Mouse (Mus musculus) hindbrain, embryonic 12.5 days (tissue): ENCODE results near the gene Irx3. TPM values are rescaled to one million over a fixed set of nuclear protein-coding genes. Genes with fewer than 3 reads are reported as not detected.

Experiments used
- ATAC-seq: fragments of 200-750 bp; cut with Nextera tagmentation; 2 replicates; pipeline ENCODE4 v1.8.0; 2017; ENCODE audit warnings: moderate TSS enrichment; ENCODE audit not compliant: low FRiP score
- H3K27ac ChIP-seq: fragments of 300-500 bp; sonication (generic); 2 replicates; pipeline ENCODE4 v1.5.1; 2016; ENCODE audit warnings: mild to moderate bottlenecking
- H3K27me3 ChIP-seq: fragments of 300-500 bp; sonication (generic); 2 replicates; pipeline ENCODE4 v1.6.1; 2016; ENCODE audit warnings: mild to moderate bottlenecking
- H3K36me3 ChIP-seq: fragments of 300-500 bp; sonication (generic); 2 replicates; pipeline ENCODE4 v1.6.1; 2016; ENCODE audit warnings: mild to moderate bottlenecking
- H3K4me1 ChIP-seq: fragments of 300-500 bp; sonication (generic); 2 replicates; pipeline ENCODE4 v1.6.1; 2016
- H3K4me2 ChIP-seq: fragments of 300-500 bp; sonication (generic); replicated peaks from 2 replicates; pipeline ENCODE4 v1.6.1; 2016; ENCODE audit warnings: mild to moderate bottlenecking
- H3K4me3 ChIP-seq: fragments of 300-500 bp; sonication (generic); 2 replicates; pipeline ENCODE4 v1.5.1; 2016; ENCODE audit warnings: mild to moderate bottlenecking
- H3K9ac ChIP-seq: fragments of 300-500 bp; sonication (generic); 2 replicates; pipeline ENCODE4 v1.6.1; 2016; ENCODE audit warnings: mild to moderate bottlenecking, moderate library complexity
- H3K9me3 ChIP-seq: fragments of 300-500 bp; sonication (generic); replicated peaks from 2 replicates; pipeline ENCODE4 v1.6.1; 2016; ENCODE audit warnings: mild to moderate bottlenecking
- WGBS: fragments of 180-500 bp; shearing (Covaris S2); methylation state at CpG from one replicate; pipeline ENCODE4 v1.1.7; 2016; 5-methylcytosine and 5-hydroxymethylcytosine counted together
- polyA plus RNA-seq: library from polyadenylated mRNA; unstranded; fragments of >200 nt; fragmentation: Nextera tagmentation; extraction: Ambion mirVana; gene quantifications from 2 replicates; pipeline ENCODE4 v1.2.1, GENCODE M21; 2016

The Irx3 gene
- polyA plus RNA-seq, 1 experiment from 2014 or later: 56.7 TPM

DNA sequence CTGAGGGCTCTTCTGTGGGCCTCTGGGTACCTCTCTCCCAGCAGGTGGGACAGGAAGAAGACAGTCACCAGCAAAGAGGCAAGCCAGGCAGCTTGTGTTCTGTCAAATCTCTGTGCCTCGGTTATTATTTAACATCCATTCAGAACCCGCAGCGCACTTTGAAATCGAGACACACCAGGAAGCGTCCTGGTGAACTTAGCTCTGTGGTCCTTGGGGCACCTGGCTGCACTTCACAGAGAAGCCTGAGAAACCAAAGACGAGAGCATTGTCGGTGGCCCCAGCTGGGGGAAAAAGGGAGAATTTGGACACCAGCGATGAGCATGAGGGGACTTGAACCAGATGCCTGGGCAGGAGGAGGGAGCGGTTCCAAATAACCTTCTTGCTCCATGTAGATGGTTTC is 46.8 kb downstream of the Irx3 start:
- Histone ChIP-seq H3K4me1 (no peaks in the 10 kb centered on the region), H3K27ac (no peak overlapping the region), H3K9me3 (0 out of 2 replicates have a peak, but pooled peaks cover 5% of the 10 kb centered on the region), H3K4me3 (no peak overlapping the region), H3K4me2 (no peak overlapping the region), H3K27me3 (no peaks in the 10 kb centered on the region), H3K36me3 (no peaks in the 10 kb centered on the region), H3K9ac (no peak overlapping the region)
- ATAC-seq: no peak
- 79% methylated on average over 9 of the region's 9 CpGs for WGBS

DNA sequence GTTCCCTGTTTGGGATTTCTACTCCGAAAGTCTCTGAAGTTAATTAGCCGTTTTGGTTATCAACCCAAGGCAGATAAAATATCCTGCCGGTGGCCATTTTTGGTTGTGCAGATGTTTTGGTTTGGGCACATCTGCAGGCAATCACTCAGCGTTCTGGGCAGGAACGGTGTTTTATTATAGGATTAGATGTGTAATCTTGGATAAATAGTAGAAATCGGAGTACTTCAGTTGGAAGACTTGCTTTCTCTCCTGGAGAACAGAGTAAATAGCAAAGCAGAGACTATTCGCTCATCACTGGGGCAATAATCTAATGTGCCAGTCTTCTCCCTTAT is 51.1 kb downstream of the Irx3 start:
- ATAC-seq: no peak
- Histone ChIP-seq H3K36me3 (no peaks in the 10 kb centered on the region), H3K4me1 (peaks cover 13% of the 10 kb centered on the region), H3K9me3 (0 out of 2 replicates have a peak, but pooled peaks cover 5% of the 10 kb centered on the region), H3K4me2 (no peak overlapping the region), H3K27ac (no peak overlapping the region), H3K9ac (no peak overlapping the region), H3K27me3 (no peaks in the 10 kb centered on the region), H3K4me3 (no peak overlapping the region)
- WGBS: 84% methylated on average over 7 of the region's 7 CpGs

DNA sequence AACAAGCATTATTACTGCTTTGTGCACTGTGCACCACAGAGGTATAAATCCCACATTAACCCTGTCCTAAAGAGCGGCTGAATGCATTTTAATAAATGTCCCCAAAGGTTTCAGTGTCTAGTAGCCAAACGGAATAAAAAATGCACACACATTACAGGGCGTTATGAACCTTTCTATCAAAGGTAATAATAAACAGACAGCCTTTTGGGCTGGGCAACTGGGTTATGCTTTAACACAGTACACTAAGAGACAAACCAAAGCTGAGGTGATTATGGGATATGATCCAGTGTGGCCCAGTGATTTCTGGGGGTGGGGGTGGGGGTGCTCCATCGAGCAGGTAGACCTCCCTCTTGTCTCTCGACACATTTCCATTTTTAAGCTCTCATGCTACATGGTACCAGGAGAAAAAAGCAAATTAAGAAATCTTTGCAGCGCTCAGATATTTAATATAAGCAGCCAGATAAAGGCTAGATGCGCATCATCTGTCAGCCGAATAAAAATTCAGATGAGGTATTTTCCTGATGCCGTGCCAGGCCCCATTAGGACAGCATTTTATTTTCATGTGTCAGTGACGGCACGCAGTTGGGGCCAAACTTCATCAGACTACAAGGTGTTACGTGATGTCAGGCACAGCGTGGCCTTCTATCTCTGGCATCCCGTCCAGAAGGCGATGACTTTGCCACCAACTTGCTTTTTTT is 51.6 kb downstream of the Irx3 start:
- Histone ChIP-seq H3K4me3 (no peak overlapping the region), H3K4me2 (no peak overlapping the region), H3K9me3 (0 out of 2 replicates have a peak, but pooled peaks cover 5% of the 10 kb centered on the region), H3K9ac (no peak overlapping the region), H3K27ac (no peak overlapping the region), H3K27me3 (no peaks in the 10 kb centered on the region), H3K4me1 (peaks cover 14% of the 10 kb centered on the region), H3K36me3 (no peaks in the 10 kb centered on the region)
- 85% methylated on average over 15 of the region's 15 CpGs for WGBS
- no peak for ATAC-seq

DNA sequence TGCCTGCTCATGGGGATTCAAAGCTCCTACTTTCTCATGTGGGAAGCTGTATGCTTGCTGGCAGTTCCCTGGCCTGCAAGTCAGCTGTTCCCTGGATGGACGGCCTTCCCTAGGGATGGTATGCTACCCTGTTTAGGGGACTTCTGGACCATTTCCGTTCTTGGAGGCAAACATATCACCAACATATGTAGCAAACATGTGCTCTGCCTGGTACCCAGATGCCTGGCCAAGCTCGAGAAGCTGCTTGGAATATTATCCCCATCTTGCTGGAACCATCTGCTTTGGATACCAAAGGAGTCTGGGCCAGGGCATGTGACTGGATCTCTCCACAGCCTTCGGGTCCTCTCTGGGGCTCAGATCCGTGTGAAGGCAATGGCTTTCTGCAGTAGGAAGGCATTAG is 52.5 kb downstream of the Irx3 start:
- H3K4me1 ChIP-seq: peaks cover 14% of the 10 kb centered on the region
- no peak for ATAC-seq
- 73% methylated on average over 5 of the region's 5 CpGs for WGBS
- no peak overlapping the region for H3K27ac ChIP-seq
- H3K9ac ChIP-seq: no peak overlapping the region
- H3K9me3 ChIP-seq: 0 out of 2 replicates have a peak, but pooled peaks cover 5% of the 10 kb centered on the region
- no peaks in the 10 kb centered on the region for H3K36me3 ChIP-seq
- H3K4me2 ChIP-seq: no peak overlapping the region
- H3K4me3 ChIP-seq: no peak overlapping the region
- H3K27me3 ChIP-seq: no peaks in the 10 kb centered on the region
